Mouse (Mus musculus): ENCODE data around the gene Sema3e. TPM values are rescaled to one million over a fixed set of nuclear protein-coding genes. Genes with fewer than 3 reads are reported as not detected.

Sema3e gene
- 0.04 and 0.36 TPM in 2 replicates for polyA plus RNA-seq (2012; rRNA removed; ENCODE audit: low replicate concordance)

GRCm38 (mm10) chr5:14025205-14026124, at the start of gene Sema3e:
TSS of gene Sema3e (plus strand) at chr5:14025276.

Other genes with a start within 250 kb of the Sema3e start
- not detected in 2 replicates for gene Speer3, start 233.7 kb upstream of the Sema3e start, polyA plus RNA-seq (2012; rRNA removed; ENCODE audit: low replicate concordance)